Mouse (Mus musculus) R1 (cell line): ENCODE data around the gene Duoxa1.
"Not testable (repeated sequence)": the region's sequence is repeated elsewhere in the genome, so short reads cannot be mapped to it uniquely, and the experiment has no call there.

Experiments used
- DNase-seq: peaks from one replicate; pipeline ENCODE4 v3.0.0-alpha.2; 2018; ENCODE audit warnings: low read depth, low spot score

Gene Duoxa1

GRCm38 (mm10) chr2:122313536-122313935, at the start of gene Duoxa1:
Gene Duoxa1, minus strand, starts transcription at chr2:122313730.
- peak; percentile 13 for DNase-seq

- no peak for DNase-seq
Observed at GRCm38 (mm10) chr2:122362622-122363523, 49.3 kb upstream of the Duoxa1 start.

- no peak for DNase-seq
Observed at GRCm38 (mm10) chr2:122361868-122362621, 48.5 kb upstream of the Duoxa1 start.

GRCm38 (mm10) chr2:122361181-122361580, 47.7 kb upstream of the Duoxa1 start:
- no peak for DNase-seq

- DNase-seq: no peak
Observed at GRCm38 (mm10) chr2:122360310-122360709, 46.8 kb upstream of the Duoxa1 start.

- no peak for DNase-seq
Observed at GRCm38 (mm10) chr2:122356187-122356586, 42.7 kb upstream of the Duoxa1 start.

GRCm38 (mm10) chr2:122355389-122355788, 41.9 kb upstream of the Duoxa1 start:
- DNase-seq: no peak

GRCm38 (mm10) chr2:122354191-122354929, 40.8 kb upstream of the Duoxa1 start:
- no peak for DNase-seq

- DNase-seq: no peak
Observed at GRCm38 (mm10) chr2:122353765-122354164, 40.2 kb upstream of the Duoxa1 start.

GRCm38 (mm10) chr2:122352992-122353391, 39.5 kb upstream of the Duoxa1 start:
- DNase-seq: no peak

- peak; percentile 48 for DNase-seq
Observed at GRCm38 (mm10) chr2:122351931-122352329, 38.4 kb upstream of the Duoxa1 start.

- DNase-seq: no peak
Observed at GRCm38 (mm10) chr2:122351156-122351930, 37.8 kb upstream of the Duoxa1 start.

- DNase-seq: no peak
Observed at GRCm38 (mm10) chr2:122349136-122349785, 35.7 kb upstream of the Duoxa1 start.

GRCm38 (mm10) chr2:122348531-122349131, 35.1 kb upstream of the Duoxa1 start:
- DNase-seq: peak; percentile 79

GRCm38 (mm10) chr2:122347257-122347656, 33.7 kb upstream of the Duoxa1 start:
- no peak for DNase-seq

GRCm38 (mm10) chr2:122346164-122346563, 32.6 kb upstream of the Duoxa1 start:
- DNase-seq: not testable (repeated sequence)

GRCm38 (mm10) chr2:122345106-122345893, 31.8 kb upstream of the Duoxa1 start:
- no peak for DNase-seq

- no peak for DNase-seq
Observed at GRCm38 (mm10) chr2:122337291-122337690, 23.8 kb upstream of the Duoxa1 start.

GRCm38 (mm10) chr2:122334170-122334569, 20.6 kb upstream of the Duoxa1 start:
- DNase-seq: peak; percentile 81
